Mouse (Mus musculus): ENCODE data around the gene Tmcc1.

DNA sequence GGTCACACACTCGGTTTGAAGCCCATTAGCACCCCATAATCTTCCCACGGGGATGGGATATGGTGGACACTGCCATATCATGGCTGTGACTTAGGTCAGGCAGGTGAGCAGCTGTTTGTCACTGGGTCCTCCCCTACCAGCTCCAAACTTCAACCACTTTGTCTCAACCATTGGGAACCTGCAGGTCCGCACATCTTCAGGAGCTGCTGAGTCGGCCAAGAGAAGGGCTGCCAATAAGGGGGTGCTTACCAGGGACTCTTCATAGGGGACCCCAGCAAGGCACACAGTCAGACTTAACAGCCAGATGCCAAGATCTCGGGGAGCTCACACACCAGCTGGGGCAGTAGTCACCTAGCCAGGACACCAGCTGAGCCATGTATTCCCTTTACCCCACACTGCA, 192.4 kb downstream of the Tmcc1 start:
- TF ChIP-seq GATA1 (IDR thresholded peaks at IDR 0.05; ENCODE audit: borderline replicate concordance, low read length) (no peak), FLI1 (IDR thresholded peaks at IDR 0.05; ENCODE audit: low read length) (no peak)
